Mouse (Mus musculus) right cerebral cortex, postnatal 25 days (tissue): ENCODE data around the gene Plekha6.
"Not testable (repeated sequence)": the region's sequence is repeated elsewhere in the genome, so short reads cannot be mapped to it uniquely, and the experiment has no call there.

Experiments
- DNase-seq: peaks from one replicate; pipeline ENCODE4 v3.0.0; 2022

Plekha6 gene

GRCm38 (mm10) chr1:133328896-133329637 lies 165.1 kb downstream of the Plekha6 start:
- DNase-seq, result no peak

- DNase-seq, result no peak
Observed at GRCm38 (mm10) chr1:133329638-133329964, 165.6 kb downstream of the Plekha6 start.

- DNase-seq, result no peak
Observed at GRCm38 (mm10) chr1:133331142-133331541, 167.1 kb downstream of the Plekha6 start.

GRCm38 (mm10) chr1:133332656-133333430 lies 168.8 kb downstream of the Plekha6 start:
- no peak for DNase-seq

GRCm38 (mm10) chr1:133333937-133334336 lies 169.9 kb downstream of the Plekha6 start:
- no peak for DNase-seq

GRCm38 (mm10) chr1:133340403-133340802 lies 176.4 kb downstream of the Plekha6 start:
- DNase-seq, result not testable (repeated sequence)

- no peak for DNase-seq
Observed at GRCm38 (mm10) chr1:133344357-133344756, 180.3 kb downstream of the Plekha6 start.

GRCm38 (mm10) chr1:133346531-133346930 lies 182.5 kb downstream of the Plekha6 start:
- DNase-seq, result no peak

GRCm38 (mm10) chr1:133347226-133347625 lies 183.2 kb downstream of the Plekha6 start:
- DNase-seq, result no peak

GRCm38 (mm10) chr1:133347693-133348520 lies 183.9 kb downstream of the Plekha6 start:
- no peak for DNase-seq

- DNase-seq, result no peak
Observed at GRCm38 (mm10) chr1:133350210-133350609, 186.2 kb downstream of the Plekha6 start, which contains the start of gene Ren1. Gene Ren1 (plus strand): TSS chr1:133350510.

GRCm38 (mm10) chr1:133351762-133352161 lies 187.8 kb downstream of the Plekha6 start:
- no peak for DNase-seq
